Mouse (Mus musculus) embryonic fibroblast, embryonic 13.5 days (primary cell): ENCODE data around the gene Ppp1r36.

ENCODE experiments used
- CTCF ChIP-seq: IDR thresholded peaks from 2 replicates; pipeline ENCODE4 v1.5.1; 2011; ENCODE audit warnings: mild to moderate bottlenecking, control low read depth, low read length, moderate library complexity, borderline replicate concordance; ENCODE audit not compliant: insufficient read depth
- POLR2A ChIP-seq: IDR thresholded peaks from 2 replicates; pipeline ENCODE4 v1.6.1; 2011; ENCODE audit warnings: low read depth, mild to moderate bottlenecking, control low read depth, low read length, moderate library complexity

GRCm38 (mm10) chr12:76431431-76431830 lies 14.1 kb downstream of the Ppp1r36 start:
- TF ChIP-seq POLR2A (no peak), CTCF (no peak)
